Mouse (Mus musculus) erythroblast, embryonic 14.5 days (primary cell): Measurements from ENCODE around the gene Golga2. TPM values are rescaled to one million over a fixed set of nuclear protein-coding genes. Genes with fewer than 3 reads are reported as not detected.

Source experiments
- H3K27me3 ChIP-seq: 2 replicates; pipeline ENCODE4 v1.6.1; 2012; ENCODE audit warnings: inconsistent platforms; ENCODE audit not compliant: control insufficient read depth
- H3K36me3 ChIP-seq: 2 replicates; pipeline ENCODE4 v1.6.1; 2012; ENCODE audit warnings: mild to moderate bottlenecking, inconsistent platforms; ENCODE audit not compliant: control insufficient read depth
- H3K4me1 ChIP-seq: 2 replicates; pipeline ENCODE4 v1.6.1; 2012; ENCODE audit warnings: inconsistent platforms; ENCODE audit not compliant: control insufficient read depth
- H3K4me3 ChIP-seq: replicated peaks from 2 replicates; pipeline ENCODE3; 2012; ENCODE audit warnings: moderate library complexity, mild to moderate bottlenecking, inconsistent platforms
- H3K9me3 ChIP-seq: 2 replicates; pipeline ENCODE4 v1.6.1; 2012; ENCODE audit warnings: low read length, inconsistent platforms, mixed read lengths; ENCODE audit not compliant: control insufficient read depth
- GATA1 ChIP-seq: IDR thresholded peaks from 2 replicates; pipeline ENCODE4 v1.6.1; 2012; ENCODE audit warnings: low read length, inconsistent platforms, mixed read lengths
- TAL1 ChIP-seq: IDR thresholded peaks from 3 replicates; pipeline ENCODE4 v1.6.1; 2012; ENCODE audit warnings: low read length, inconsistent platforms, mixed read lengths
- polyA plus RNA-seq: library from polyadenylated mRNA; stranded (reverse); fragments of >175 nt; gene quantifications from 2 replicates; pipeline ENCODE4 v1.2.3, GENCODE M21; 2012

The Golga2 gene
- polyA plus RNA-seq, 1 experiment, result 4.1 TPM

GRCm38 (mm10) chr2:32347019-32347418 lies 59.8 kb downstream of the Golga2 start:
- peaks cover 42% of the 10 kb centered on the region for H3K27me3 ChIP-seq
- H3K4me3 ChIP-seq, result no peak overlapping the region

GRCm38 (mm10) chr2:32348311-32348710 lies 61.1 kb downstream of the Golga2 start:
- Histone ChIP-seq H3K4me1 (peaks cover 8% of the 10 kb centered on the region), H3K9me3 (no peaks in the 10 kb centered on the region), H3K27me3 (peaks cover 55% of the 10 kb centered on the region), H3K4me3 (no peak overlapping the region), H3K36me3 (no peaks in the 10 kb centered on the region)
- TF ChIP-seq GATA1 (no peak), TAL1 (no peak)

More at GRCm38 (mm10) chr2:32347019-32347418, 59.8 kb downstream of the Golga2 start:
- TF ChIP-seq TAL1 (no peak), GATA1 (no peak)
- Histone ChIP-seq H3K4me1 (no peaks in the 10 kb centered on the region), H3K36me3 (no peaks in the 10 kb centered on the region), H3K9me3 (no peaks in the 10 kb centered on the region)

GRCm38 (mm10) chr2:32349625-32350255 lies 62.6 kb downstream of the Golga2 start:
- Histone ChIP-seq H3K9me3 (no peaks in the 10 kb centered on the region), H3K4me3 (no peak overlapping the region), H3K36me3 (no peaks in the 10 kb centered on the region), H3K4me1 (peaks cover 15% of the 10 kb centered on the region), H3K27me3 (peaks cover 57% of the 10 kb centered on the region)
- no peak for TF ChIP-seq TAL1
- no peak for TF ChIP-seq GATA1

- Histone ChIP-seq H3K27me3 (peaks cover 55% of the 10 kb centered on the region), H3K9me3 (no peaks in the 10 kb centered on the region), H3K4me3 (no peak overlapping the region), H3K36me3 (no peaks in the 10 kb centered on the region), H3K4me1 (peaks cover 15% of the 10 kb centered on the region)
- TF ChIP-seq GATA1, result no peak
- TF ChIP-seq TAL1, result no peak
These were observed 63.4 kb downstream of the Golga2 start for GRCm38 (mm10) chr2:32350471-32351051.

GRCm38 (mm10) chr2:32351471-32351961 lies 64.3 kb downstream of the Golga2 start:
- no peaks in the 10 kb centered on the region for H3K36me3 ChIP-seq
- no peaks in the 10 kb centered on the region for H3K9me3 ChIP-seq
- H3K4me3 ChIP-seq, result no peak overlapping the region
- peaks cover 15% of the 10 kb centered on the region for H3K4me1 ChIP-seq
- H3K27me3 ChIP-seq, result peaks cover 55% of the 10 kb centered on the region
- TF ChIP-seq GATA1, result no peak
- no peak for TF ChIP-seq TAL1

- H3K4me1 ChIP-seq, result peaks cover 15% of the 10 kb centered on the region
- no peaks in the 10 kb centered on the region for H3K36me3 ChIP-seq
- no peaks in the 10 kb centered on the region for H3K9me3 ChIP-seq
- peak within 1 kb of the TSS; percentile 59 for H3K4me3 ChIP-seq
- TF ChIP-seq GATA1 (no peak), TAL1 (no peak)
- peaks cover 55% of the 10 kb centered on the region for H3K27me3 ChIP-seq
These were observed 65.2 kb downstream of the Golga2 start, which contains the start of gene Ciz1 for GRCm38 (mm10) chr2:32352151-32353006. Gene Ciz1, plus strand, starts transcription at chr2:32352327.

GRCm38 (mm10) chr2:32353007-32353542 lies 65.9 kb downstream of the Golga2 start, which contains the start of gene Dnm1:
Gene Dnm1, minus strand, starts transcription at chr2:32353338.
- H3K9me3 ChIP-seq, result no peaks in the 10 kb centered on the region
- no peak for TF ChIP-seq TAL1
- no peak for TF ChIP-seq GATA1
- no peaks in the 10 kb centered on the region for H3K36me3 ChIP-seq
- peak within 1 kb of the TSS; percentile 59 for H3K4me3 ChIP-seq
- H3K4me1 ChIP-seq, result peaks cover 15% of the 10 kb centered on the region
- H3K27me3 ChIP-seq, result peaks cover 56% of the 10 kb centered on the region

GRCm38 (mm10) chr2:32353836-32354235 lies 66.7 kb downstream of the Golga2 start:
- Histone ChIP-seq H3K27me3 (peaks cover 50% of the 10 kb centered on the region), H3K4me3 (no peak overlapping the region), H3K4me1 (peaks cover 15% of the 10 kb centered on the region), H3K9me3 (no peaks in the 10 kb centered on the region), H3K36me3 (no peaks in the 10 kb centered on the region)
- TF ChIP-seq TAL1 (no peak), GATA1 (no peak)
